Mouse (Mus musculus) layer of hippocampus, adult 11-12 months (tissue): ENCODE results near the gene Ncbp3.

Experiments used
- DNase-seq: peaks from one replicate; pipeline ENCODE4 v3.0.0; 2022; ENCODE audit warnings: low spot score

Ncbp3 gene

GRCm38 (mm10) chr11:73085391-73085790, 37.8 kb downstream of the Ncbp3 start:
- no peak for DNase-seq

- no peak for DNase-seq
These were observed 40.3 kb downstream of the Ncbp3 start for GRCm38 (mm10) chr11:73087700-73088480.

- DNase-seq = no peak
These were observed 42.7 kb downstream of the Ncbp3 start, which contains the start of gene Itgae for GRCm38 (mm10) chr11:73090283-73090682. TSS of gene Itgae (plus strand) at chr11:73090583.

- DNase-seq = no peak
These were observed 43.2 kb downstream of the Ncbp3 start for GRCm38 (mm10) chr11:73090826-73091225.

- DNase-seq = no peak
These were observed 44.5 kb downstream of the Ncbp3 start for GRCm38 (mm10) chr11:73092057-73092456.

GRCm38 (mm10) chr11:73092877-73093276, 45.3 kb downstream of the Ncbp3 start:
- DNase-seq = no peak

- DNase-seq = no peak
These were observed 46.8 kb downstream of the Ncbp3 start for GRCm38 (mm10) chr11:73094231-73094995.

- DNase-seq = no peak
These were observed 51.3 kb downstream of the Ncbp3 start for GRCm38 (mm10) chr11:73098860-73099259.

- DNase-seq = no peak
These were observed 52.6 kb downstream of the Ncbp3 start for GRCm38 (mm10) chr11:73099976-73100750.

- no peak for DNase-seq
These were observed 53.7 kb downstream of the Ncbp3 start for GRCm38 (mm10) chr11:73101308-73101707.

- no peak for DNase-seq
These were observed 57.7 kb downstream of the Ncbp3 start for GRCm38 (mm10) chr11:73105246-73105645.

- peak; percentile 55 for DNase-seq
These were observed 59.8 kb downstream of the Ncbp3 start for GRCm38 (mm10) chr11:73107358-73107757.

GRCm38 (mm10) chr11:73108195-73108897, 60.8 kb downstream of the Ncbp3 start:
- no peak for DNase-seq

GRCm38 (mm10) chr11:73108898-73109625, 61.5 kb downstream of the Ncbp3 start:
- DNase-seq = no peak

GRCm38 (mm10) chr11:73109941-73110340, 62.4 kb downstream of the Ncbp3 start:
- no peak for DNase-seq

GRCm38 (mm10) chr11:73111414-73111813, 63.8 kb downstream of the Ncbp3 start:
- DNase-seq = no peak

GRCm38 (mm10) chr11:73126495-73126894, 78.9 kb downstream of the Ncbp3 start:
- DNase-seq = no peak

GRCm38 (mm10) chr11:73131020-73131419, 83.4 kb downstream of the Ncbp3 start:
- peak; percentile 25 for DNase-seq

- DNase-seq = no peak
These were observed 85.4 kb downstream of the Ncbp3 start for GRCm38 (mm10) chr11:73132999-73133398.

GRCm38 (mm10) chr11:73134222-73134621, 86.6 kb downstream of the Ncbp3 start:
- no peak for DNase-seq

- no peak for DNase-seq
These were observed 89.0 kb downstream of the Ncbp3 start for GRCm38 (mm10) chr11:73136587-73136986.
